ENCODE assay signal across 12 mouse cellular contexts in the genomic region with DNA sequence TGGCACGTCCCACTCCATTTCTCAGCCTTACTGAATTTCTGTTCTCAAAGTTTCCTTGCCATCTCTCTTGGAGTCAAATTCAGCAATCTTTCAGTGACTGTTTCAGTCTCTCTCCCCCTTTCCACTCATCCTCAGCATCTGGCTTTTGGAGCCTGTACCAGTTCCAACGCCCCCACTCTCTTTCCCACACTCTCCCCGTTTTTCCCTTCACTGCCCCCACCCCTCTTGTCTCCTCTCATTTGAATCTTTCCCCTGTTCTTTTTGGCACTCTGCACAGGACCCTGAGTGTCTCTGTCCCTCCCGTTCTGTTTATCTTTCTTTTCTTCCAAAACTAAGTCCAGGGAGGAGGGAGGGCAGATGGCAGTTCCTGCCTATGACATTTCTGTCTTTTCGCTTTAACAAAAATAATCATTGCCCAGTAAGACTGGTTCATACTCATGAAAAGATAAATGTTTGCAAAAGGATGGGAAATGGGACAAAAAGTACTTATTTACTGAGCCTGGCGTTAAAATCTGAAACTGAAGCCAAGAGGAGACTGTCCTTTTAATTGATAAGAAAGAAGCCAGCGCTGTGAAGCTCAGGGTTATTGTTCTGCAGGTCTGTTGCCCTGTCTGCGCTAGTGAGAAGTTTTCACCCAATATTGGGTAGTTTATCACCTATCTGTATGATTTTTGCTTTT.
A peak's percentile ranks its signal among the peaks of the same experiment; 100 is the strongest.
DNase-seq lines count a peak whose midpoint lies in the region; ATAC-seq and TF ChIP-seq lines count a peak whose summit lies in the region.
"Had no signal": no experiment of that assay in that cellular context is flagged by ENCODE, and none has a peak within 500 bp of the region (broad histone marks: within the 10 kb centered on the region; RNA-seq: fewer than 3 reads in every experiment).

No protein-coding gene starts in this region.

- no peaks in the 10 kb centered on the region for H3K9me3 ChIP-seq in kidney, embryonic 15.5 days (replicated peaks)
- no peaks in the 10 kb centered on the region for H3K9me3 ChIP-seq in forebrain, embryonic 10.5 days

- no peaks in the 10 kb centered on the region for H3K27me3 ChIP-seq in kidney, embryonic 15.5 days
- no peaks in the 10 kb centered on the region for H3K27me3 ChIP-seq in spleen, adult 2 months (ENCODE audit: control insufficient read depth, insufficient read depth, low read length)
- no peaks in the 10 kb centered on the region for H3K27me3 ChIP-seq in forebrain, embryonic 10.5 days (ENCODE audit: poor library complexity, severe bottlenecking)
- H3K27me3 ChIP-seq: CH12.LX had no signal

- H3K36me3 ChIP-seq in kidney, embryonic 15.5 days: no peaks in the 10 kb centered on the region
- no peaks in the 10 kb centered on the region for H3K36me3 ChIP-seq in spleen, adult 2 months (ENCODE audit: control insufficient read depth, insufficient read depth, low read length)
- no peaks in the 10 kb centered on the region for H3K36me3 ChIP-seq in forebrain, embryonic 10.5 days (replicated peaks)

- 61% methylated on average over 8 of the region's 8 CpGs for WGBS in kidney, embryonic 15.5 days
- 82% methylated on average over 8 of the region's 8 CpGs for WGBS in spleen, adult 2 months
- WGBS in forebrain, embryonic 10.5 days: 84% methylated on average over 8 of the region's 8 CpGs

- H3K4me3 ChIP-seq in kidney, embryonic 15.5 days (replicated peaks): no peak overlapping the region
- H3K4me3 ChIP-seq in spleen, adult 2 months (ENCODE audit: extremely low read depth, insufficient read depth, insufficient read length): no peak overlapping the region
- H3K4me3 ChIP-seq in forebrain, embryonic 10.5 days: no peak overlapping the region

- no peak overlapping the region for H3K9ac ChIP-seq in kidney, embryonic 15.5 days
- H3K9ac ChIP-seq: forebrain, postnatal 0 days had no signal

- H3K4me1 ChIP-seq in kidney, embryonic 15.5 days: no peaks in the 10 kb centered on the region
- H3K4me1 ChIP-seq in spleen, adult 2 months (ENCODE audit: control insufficient read depth, insufficient read depth, insufficient read length): peaks cover 4% of the 10 kb centered on the region; the same call in 1 of the 2 replicates
- no peaks in the 10 kb centered on the region for H3K4me1 ChIP-seq in forebrain, embryonic 10.5 days

- no peak for DNase-seq in kidney, postnatal 4 days
- DNase-seq in spleen, adult 2 months (ENCODE audit: low read depth in 1 of 2, low spot score in 2 of 2): no peak
- DNase-seq in spleen, postnatal 36 days (ENCODE audit: low spot score in 2 of 2): no peak
- peak; percentile 21 for DNase-seq in kidney, postnatal 14 days
- peak; percentile 54 for DNase-seq in telencephalon, adult 2 months (ENCODE audit: low read depth, low spot score)
- no peak for DNase-seq in forebrain, embryonic 10.5 days (ENCODE audit: extremely low spot score, low spot score)
- DNase-seq: cerebellum, adult 8-10 months; forebrain, postnatal 0 days; thymus, postnatal 25 days had no signal

- TF ChIP-seq CTCF in spleen, adult 2 months (IDR thresholded peaks at IDR 0.05; ENCODE audit: extremely low read depth, insufficient read depth, insufficient read length, insufficient replicate concordance): no peak

- H3K4me2 ChIP-seq in kidney, embryonic 15.5 days: peak overlapping the region; percentile 29

- no peak for ATAC-seq in kidney, embryonic 15.5 days (replicated peaks; ENCODE audit: low FRiP score)
- ATAC-seq in activated CD4-positive, CD25-positive, alpha-beta regulatory T cell, adult 4 months: no peak
- ATAC-seq: forebrain, postnatal 0 days had no signal

- no peak for TF ChIP-seq POLR2A in spleen, adult 2 months (IDR thresholded peaks at IDR 0.05; ENCODE audit: low read depth, low read length)

- no peak overlapping the region for H3K27ac ChIP-seq in kidney, embryonic 15.5 days
- H3K27ac ChIP-seq in spleen, adult 2 months (ENCODE audit: insufficient read depth, low read length): peak overlapping the region; percentile 31
- H3K27ac ChIP-seq in forebrain, embryonic 10.5 days: no peak overlapping the region

Comparison
In these comparisons a context has a peak if more than half of its experiments do, and no peak if none do; other contexts are left out.
1. DNase-seq: peak in kidney, postnatal 14 days (single experiment) and telencephalon, adult 2 months (single experiment); none in kidney, postnatal 4 days (0 of 2), spleen, adult 2 months (0 of 2), spleen, postnatal 36 days (0 of 2) and forebrain, embryonic 10.5 days (single experiment).